Mouse (Mus musculus) left cerebral cortex, postnatal 25 days (tissue): Measurements from ENCODE around the gene Tmem135. TPM values are rescaled to one million over a fixed set of nuclear protein-coding genes. Genes with fewer than 3 reads are reported as not detected.

ENCODE experiments used
- DNase-seq, 2 experiments: peaks; one replicate each; pipeline ENCODE4 v3.0.0; 2022; ENCODE audit warnings: low spot score in 2 of 2, mixed read lengths in 1 of 2
- intact Hi-C: fragments of 180-260 bp; cut with DNase I; formaldehyde crosslinking; loops from one replicate; pipeline ENCODE4 v1.15.1; 2025
- microRNA-seq, 2 experiments: library from miRNA; unstranded; fragments of <30 nt; microRNA quantifications; one replicate each; pipeline ENCODE4 v1.2.0; 2022
- total RNA-seq, 2 experiments: library from RNA; stranded (reverse); gene quantifications; 2 replicates each; pipeline ENCODE4 v1.2.3; 2021

Gene Tmem135
- total RNA-seq, 2 experiments from 2014 or later, result 65.1 to 73.9 TPM

DNA sequence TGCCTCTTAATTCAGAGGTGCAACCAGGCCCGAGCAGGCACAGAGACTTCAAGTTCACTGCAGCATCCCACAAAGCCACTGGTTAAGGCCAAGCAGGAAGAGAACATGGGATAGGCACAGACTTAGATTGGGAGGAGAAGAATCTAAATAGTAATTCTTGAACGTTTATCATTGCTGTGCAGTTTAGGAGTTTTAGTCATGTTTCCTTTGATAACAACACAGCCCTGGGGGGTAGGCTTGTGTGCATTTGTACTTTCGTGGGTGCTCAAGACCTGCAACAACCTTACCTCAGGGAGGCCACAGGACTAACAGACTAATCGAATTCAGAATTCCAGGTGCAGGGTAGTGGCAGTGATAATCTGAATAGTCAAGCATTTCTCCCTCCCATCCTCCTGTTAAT is 238.5 kb downstream of the Tmem135 start:
- intact Hi-C loops, result loop anchor here (5.0 kb wide), 1 partner anchor 172 kb away; no protein-coding TSS in a partner anchor

DNA sequence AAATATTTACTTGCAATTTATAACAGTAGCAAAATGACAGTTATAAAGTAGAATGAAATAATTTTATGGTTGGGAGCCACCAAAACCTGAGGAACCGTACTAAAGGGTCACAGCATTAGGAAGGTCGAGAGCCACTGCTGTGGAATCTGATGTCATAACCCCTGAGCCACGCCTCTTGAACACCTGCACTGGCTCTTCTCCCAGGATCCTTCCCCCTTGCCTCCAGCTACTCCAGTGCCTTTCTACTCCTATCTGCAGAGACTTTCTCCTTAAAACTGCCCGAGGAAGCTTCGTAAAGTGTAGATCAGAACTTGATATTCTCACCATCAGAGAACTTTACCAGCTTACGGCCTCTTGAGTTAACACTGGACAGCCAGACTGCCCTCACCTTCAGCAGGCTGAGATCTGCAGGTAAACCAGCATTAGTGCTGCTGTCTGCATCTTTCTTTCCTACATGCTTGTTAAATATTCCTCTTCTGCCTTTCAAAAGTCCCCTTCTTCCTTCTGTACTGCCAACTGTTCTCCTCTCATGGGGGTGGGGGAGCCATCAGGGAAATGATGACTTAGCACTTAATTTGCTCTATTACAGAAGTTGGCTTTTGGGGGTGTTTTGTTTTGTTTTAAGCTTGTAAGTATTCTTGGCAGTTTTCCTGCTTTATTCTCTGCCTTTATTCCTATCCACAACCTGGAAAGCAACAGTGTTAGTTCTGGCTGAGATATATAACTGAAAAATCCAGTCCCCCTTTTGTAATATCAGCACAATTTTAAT is 242.2 kb downstream of the Tmem135 start:
- no peak for DNase-seq
- intact Hi-C loops, result no loop called here

More for the DNA sequence above, 238.5 kb downstream of the Tmem135 start:
- DNase-seq, result no peak

DNA sequence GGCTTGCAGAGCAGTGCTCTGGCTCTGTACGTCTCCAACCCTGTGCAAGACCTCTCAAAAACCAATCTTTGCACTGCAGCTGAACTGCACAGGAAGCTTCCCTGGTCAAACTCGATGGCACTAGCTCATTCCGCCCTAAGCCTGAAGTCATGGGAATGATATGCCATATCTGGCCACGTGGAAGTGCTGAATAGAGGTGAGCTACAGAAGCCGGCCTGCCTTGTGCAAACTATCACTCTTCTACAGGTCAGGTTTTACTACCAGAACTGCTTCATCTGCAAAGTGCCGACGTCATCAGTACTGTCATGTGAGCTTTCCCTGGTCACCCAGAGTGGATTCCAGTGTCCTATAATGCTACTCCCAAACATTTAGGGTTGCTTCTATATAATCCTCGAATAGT is 246.7 kb downstream of the Tmem135 start:
- no peak for DNase-seq
- intact Hi-C loops, result no loop called here

DNA sequence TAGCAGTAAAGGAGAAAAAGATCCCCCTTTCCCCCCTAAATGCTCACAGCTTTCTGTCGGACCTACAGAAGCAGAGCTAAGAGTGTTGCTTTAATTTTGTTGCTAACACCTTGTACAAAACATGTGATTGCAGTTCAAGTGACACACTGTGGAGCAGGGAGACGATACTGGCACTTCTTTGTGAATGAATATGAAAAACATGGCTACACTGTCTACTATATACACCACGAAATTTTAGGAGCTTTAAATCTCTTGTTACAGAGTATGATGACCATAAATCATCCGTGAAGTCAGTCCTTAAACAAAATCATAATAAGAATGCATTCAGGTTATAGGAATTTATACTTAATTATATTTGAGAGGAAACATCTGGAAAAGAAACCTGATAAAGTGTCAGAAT is 247.4 kb downstream of the Tmem135 start:
- intact Hi-C loops, result no loop called here
- DNase-seq, result no peak

DNA sequence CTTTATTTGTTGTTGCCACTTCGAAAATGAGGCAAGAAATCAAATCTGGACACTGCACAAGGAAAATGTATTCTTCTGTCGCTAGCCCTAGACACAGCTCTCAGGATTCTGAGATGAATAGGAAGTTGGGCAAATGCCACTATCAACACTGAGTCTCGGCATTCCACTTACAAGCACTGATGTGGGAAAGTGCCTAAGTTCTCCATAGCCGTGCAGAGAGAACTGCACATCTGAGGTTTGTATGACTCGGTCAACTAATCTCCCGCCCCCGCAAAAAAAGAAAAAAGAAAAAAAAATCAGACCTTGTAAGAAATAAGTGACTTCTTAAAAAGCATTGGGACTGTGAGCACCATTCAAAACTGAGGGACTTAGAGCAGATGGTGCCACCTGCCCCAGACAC is 248.3 kb downstream of the Tmem135 start:
- intact Hi-C loops, result no loop called here
- DNase-seq, result no peak

DNA sequence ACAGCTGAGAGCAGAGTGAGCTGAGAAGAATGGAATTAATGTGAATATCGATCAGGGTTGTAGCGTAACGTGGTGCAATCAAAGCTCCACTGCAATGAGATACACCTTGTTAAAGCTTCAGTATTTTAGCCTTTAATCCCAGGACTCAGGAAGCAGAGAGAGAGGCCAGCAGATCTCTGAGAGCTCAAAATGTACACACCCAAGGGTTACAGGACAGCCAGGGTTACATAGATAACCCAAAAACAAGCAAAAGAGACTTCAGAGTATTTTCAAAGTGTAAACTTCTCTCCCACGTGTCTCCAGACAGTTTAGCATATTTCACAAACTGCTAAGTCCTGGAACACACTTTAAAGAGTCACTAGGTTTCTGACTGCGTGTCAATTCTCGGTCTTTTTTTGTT is 248.8 kb downstream of the Tmem135 start:
- intact Hi-C loops, result no loop called here
- no peak for DNase-seq

DNA sequence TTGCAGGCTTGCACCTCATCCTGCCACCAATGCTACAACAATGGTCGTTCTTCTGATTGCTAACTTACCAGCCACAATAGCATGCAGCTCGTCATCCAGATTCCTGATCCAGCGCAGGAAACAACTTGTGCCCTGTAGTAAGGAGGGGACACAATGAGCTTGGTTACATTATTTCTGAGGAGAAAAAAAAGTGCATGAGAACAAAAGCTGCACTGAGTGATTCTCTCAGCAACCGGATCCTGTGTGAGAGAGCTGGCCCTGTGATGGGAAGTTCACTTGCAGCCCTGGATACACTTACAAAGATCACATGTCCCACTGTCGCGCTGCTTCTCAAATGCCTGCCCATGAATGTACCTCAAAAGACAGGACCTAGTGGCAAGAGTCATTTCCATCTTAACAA is 252.7 kb downstream of the Tmem135 start:
- no peak for DNase-seq
- intact Hi-C loops, result no loop called here

DNA sequence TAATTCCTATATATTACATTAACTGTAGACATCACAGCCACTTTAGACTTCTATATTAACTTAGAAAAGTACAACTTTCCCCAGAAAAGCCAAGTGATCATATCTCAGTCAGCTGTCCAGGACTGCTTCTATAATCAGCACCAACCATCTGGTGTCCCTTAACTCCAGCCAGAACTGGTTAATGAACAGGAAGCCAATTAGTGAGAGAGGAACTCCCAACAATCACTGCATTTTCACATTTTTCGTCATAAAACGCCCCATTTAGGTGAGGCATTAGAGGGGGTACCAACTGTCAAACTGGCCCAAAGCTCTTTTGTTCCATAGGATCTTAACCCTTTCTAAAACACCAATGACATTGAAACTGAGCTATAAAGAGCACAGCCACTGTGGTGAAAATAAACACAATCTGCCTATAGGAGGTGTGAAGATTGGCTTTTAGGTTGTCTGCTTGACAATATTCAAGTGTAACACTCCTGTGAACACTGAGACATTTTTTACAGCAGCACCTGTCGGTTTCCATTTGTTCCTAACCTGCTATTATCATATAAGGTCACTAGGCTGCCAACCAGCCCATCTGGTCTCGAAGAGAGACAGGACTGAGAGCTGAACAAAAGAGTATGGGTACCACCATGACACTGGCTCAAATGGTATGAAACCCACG is 263.3 kb downstream of the Tmem135 start:
- peak; percentile 31 to 57 for DNase-seq
- intact Hi-C loops, result no loop called here

DNA sequence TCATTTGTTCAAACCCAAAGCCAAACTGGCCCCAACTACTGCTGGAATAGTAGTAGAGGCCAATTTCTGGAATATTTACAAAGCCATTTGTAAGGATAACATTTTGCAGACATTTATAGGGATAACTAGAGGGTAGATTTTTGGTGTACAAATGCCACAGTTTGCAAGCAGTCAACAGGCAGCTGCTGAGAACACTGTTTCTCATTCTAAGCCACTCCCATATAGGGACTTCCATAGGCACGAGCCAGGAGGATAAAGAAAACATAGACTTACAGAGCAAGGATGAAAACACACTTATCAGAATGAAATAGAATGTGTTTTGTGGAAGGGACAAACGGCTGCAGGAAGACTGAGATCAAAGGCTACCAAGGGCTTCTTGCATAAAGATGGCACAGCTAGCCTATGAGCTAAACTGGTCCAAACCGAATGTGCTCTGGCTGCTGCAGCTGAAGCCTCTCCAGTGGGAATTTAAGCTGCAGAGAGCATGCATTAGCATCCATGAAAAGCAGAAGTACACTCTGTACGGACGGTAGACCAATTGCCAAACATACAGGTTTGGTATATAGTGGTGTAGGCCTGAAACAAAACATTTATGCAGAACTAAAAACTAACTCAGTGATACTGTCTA is 269.0 kb downstream of the Tmem135 start:
- intact Hi-C loops, result no loop called here
- no peak for DNase-seq

DNA sequence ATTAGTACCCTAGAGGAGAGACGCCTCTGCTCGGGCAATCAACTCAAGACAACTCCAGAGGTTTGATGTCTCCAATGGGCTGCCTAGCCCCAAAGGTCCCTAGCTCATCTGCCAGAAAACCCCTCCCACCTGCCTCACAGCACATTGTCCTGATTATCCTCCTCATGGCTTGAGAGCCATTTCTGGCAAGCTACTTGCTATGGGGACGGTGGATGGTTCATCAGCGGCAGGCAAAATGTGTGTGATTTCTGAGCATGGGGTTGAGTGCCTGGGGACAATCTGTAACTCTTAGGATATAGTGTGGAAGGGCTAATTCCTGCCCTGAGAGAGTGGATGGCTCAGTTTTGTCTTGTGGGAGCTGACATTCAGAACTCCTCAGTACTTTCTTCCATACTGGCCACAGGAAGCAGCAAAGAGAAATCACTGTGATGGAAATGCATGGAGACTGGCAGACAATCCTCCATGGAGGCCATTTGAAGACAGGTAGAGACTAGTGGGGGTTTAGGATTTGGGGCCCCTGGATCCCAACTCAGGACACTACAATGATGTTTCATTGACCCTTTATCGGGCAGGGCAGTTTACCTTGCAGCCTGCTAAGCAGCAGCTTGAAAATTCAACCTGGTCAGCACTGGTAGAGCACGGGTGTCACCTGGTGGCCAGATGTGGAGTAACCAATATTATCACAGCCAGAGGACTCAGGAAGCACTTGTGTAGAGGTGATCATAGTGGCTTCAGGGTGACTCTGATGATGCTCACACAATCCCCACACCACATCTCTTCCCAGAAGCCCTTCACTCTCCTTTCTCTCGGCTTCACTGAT is 277.7 kb downstream of the Tmem135 start:
- intact Hi-C loops, result loop anchor here (2.0 to 5.0 kb wide), 2 partner anchors 39 to 1544 kb away; partner anchors contain the start of gene Grm5
- DNase-seq, result peak; percentile 49 to 70

DNA sequence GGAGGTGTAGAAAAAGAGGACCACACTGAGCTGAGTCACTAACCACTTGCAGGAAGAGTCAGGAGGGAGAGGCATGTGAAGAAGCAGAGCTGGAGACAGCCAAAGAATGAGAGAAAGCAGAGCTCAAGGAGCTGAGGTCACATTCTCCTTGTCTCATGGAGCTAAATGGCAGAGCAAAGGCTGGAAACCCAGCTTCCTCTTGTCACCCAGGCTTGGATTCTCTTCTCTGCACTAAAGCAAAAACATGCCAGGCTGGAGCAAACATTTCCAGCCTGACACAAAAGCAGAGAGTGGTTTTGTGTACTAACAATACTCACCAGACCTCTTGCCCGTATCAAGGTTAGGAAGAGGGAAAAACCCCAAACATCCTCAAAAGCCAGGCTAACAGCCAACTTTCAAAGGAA is 287.8 kb downstream of the Tmem135 start:
- intact Hi-C loops, result no loop called here
- no peak for DNase-seq

DNA sequence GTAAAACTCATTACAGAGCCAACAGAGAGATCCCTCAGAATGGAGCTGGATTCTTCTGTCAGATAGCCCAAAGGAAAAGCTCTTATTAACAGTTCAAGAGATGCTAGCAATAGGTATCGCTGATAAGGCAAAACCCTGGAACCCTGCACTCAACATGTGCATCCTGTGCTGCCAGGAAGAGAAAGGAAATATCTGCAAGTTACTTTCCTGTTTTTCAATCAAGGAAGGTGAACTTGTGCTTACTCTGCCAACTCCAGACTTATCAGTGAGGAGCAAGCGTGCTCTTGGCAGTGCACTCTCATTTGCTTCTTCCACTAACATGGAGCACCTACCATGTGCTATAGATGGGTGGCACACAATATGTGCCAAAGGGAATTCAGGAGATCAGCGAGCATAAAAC is 288.4 kb downstream of the Tmem135 start:
- DNase-seq, result no peak
- intact Hi-C loops, result no loop called here

DNA sequence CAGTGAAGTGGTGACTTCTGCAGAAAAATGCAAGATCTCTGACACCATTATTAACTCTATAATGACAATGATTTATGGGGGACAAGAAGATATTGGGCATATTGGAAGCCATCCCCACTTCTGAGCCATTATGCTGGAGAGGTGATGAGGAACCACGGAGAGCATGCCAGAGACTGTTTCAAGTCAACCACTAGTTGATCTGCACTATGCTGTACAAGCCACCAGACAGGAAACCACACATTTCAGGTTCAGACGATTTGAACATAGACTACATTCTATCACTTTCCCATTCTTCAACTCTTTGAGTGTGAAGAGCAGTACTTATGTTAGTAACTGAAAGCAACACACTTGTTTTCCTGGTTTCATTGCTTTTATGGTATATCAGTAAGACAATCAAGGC is 297.6 kb downstream of the Tmem135 start:
- DNase-seq, result no peak

DNA sequence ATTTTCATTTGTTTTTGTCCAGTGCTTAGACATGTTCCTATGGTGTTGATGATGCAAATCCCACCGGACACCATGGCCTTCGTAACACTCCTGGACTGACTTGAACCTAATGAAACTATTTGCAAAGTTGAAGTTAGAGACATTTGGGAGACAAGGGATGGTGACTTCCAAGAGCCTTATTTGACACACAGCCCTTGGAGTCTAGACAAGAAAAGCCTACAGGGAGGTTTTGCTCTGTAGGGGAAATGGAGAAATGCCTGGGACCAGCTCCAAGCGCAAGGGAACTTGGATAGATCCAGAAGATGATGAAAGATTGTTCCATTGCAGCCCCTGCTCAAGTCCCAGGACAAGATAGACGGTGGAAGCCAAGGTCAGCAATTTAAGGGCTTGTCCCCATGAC is 304.3 kb downstream of the Tmem135 start:
- DNase-seq, result no peak
- intact Hi-C loops, result no loop called here

More for the DNA sequence above, 297.6 kb downstream of the Tmem135 start:
- intact Hi-C loops, result no loop called here

Small RNA genes lying within 50 kb of the gene (microRNA-seq; reads per million reads assigned to microRNA genes)
- gene Gm22171 (0 reads per million in 2 experiments), gene Gm24659 (0 reads per million in 2 experiments)

Other genes starting within 250 kb of the Tmem135 start
- 1 to 10 TPM; 6.3 to 6.9 TPM for gene Fzd4, start 133 bp upstream of the Tmem135 start, total RNA-seq
- gene Prss23, start 123.0 kb upstream of the Tmem135 start, total RNA-seq, result 10 to 100 TPM; 18.2 to 19.0 TPM
- 100 to 1,000 TPM in 1 of 2 experiments, 10 to 100 TPM in 1; 93.5 to 100 TPM for gene Me3, start 228.2 kb upstream of the Tmem135 start, total RNA-seq